Mouse (Mus musculus): ENCODE measurements around the gene S100a2. TPM values are rescaled to one million over a fixed set of nuclear protein-coding genes. Genes with fewer than 3 reads are reported as not detected.

S100a2 gene
- not detected in 2 replicates for polyA plus RNA-seq (2012; rRNA removed)

DNA sequence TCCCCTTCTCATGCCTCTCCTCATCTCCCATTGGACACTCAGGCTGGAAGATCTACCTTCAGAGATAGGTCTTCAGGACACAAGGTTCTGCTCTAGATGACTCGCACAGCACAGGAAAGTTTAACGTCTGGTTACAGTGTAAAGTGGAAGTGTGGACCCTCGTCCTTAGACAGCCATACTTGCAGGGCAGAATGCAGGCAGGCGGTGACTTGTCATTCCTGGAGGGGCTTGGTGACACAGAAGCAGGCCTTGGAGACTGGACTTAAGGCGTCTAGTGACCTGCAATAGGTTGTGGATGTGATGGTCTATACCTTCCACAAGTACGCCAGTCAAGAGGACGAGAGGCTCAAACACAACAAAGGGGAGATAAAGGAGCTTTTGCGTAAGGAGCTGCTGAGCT, at the start of gene S100a2:
Gene S100a2 (plus strand): TSS at position 301 of the 400 bp plus-strand sequence.

GRCm38 (mm10) chr3:90560008-90560628, 29.9 kb upstream of the S100a2 start, which contains the start of gene S100a3:
TSS of gene S100a3 (plus strand) at chr3:90560578.

GRCm38 (mm10) chr3:90601486-90602110, 11.6 kb downstream of the S100a2 start, which contains the start of gene Gm42674:
TSS of gene Gm42674 (plus strand) at chr3:90601904.

DNA sequence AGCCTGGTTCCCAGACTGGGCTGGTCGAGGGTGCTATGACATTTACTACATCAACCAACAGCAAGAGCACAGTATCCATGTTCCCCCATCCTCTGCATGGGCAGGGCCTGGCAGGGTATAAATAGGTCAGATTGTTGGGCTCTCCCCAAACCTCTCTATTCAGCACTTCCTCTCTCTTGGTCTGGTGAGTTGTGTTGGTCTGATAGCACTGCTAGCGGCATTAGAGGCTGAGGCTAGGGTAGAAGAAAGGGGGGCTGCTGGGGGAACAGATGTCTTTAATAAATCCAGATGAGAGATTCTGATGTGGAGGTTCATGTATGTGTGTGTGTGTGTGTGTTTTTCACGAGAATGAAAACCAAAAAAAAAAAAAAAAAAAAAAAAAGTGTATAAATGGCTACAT, 13.6 kb downstream of the S100a2 start, which contains the start of gene S100a4:
Gene S100a4 (plus strand): TSS at position 149 of the 400 bp plus-strand sequence.

DNA sequence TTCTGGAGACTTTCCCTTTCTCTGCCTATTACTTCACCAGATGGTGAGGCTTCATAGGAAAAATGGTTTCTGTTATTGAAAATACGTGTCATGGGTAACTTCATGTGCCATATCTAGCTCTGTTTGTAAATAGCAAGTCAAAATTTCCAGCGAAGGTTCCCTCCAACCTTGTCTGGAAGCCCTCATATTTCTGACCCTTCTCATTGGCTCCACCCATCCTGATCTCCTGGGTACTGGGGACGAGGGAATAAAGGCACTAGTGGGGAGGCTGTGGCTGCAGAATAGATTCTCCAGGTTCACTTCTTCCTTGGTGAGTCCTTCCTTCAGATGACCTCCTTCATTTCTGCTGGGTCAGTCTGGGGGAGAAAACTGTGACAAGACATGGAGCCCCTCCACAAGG, 18.2 kb downstream of the S100a2 start, which contains the start of gene S100a5:
Gene S100a5 (plus strand): TSS at position 301 of the 400 bp plus-strand sequence.

DNA sequence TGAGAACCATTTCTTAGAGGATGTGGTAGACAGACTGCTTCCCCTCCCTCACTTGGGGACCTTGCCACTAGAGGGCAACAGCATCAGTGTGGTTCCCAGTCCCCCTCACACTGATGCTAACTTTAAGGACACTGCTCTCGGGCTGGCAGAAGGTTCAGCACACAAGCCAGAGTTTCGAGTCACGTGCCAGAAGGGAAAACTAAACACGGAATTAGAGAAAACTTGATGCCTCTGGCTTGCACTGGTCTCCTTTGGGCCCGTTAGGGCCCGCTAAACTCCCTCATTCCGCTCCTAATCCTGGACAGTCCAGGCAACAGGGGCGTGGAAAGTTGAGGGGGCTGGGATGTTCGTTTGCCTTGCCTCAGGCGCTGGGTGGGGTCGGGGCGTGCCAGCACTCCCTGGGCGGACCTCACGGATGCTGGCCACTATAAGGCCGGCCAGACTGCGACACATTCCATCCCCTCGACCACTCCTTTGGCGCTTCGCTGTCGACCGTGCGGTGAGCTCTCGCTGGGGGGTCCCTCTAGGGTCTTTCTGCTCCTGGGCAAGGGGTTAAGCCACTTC, 22.8 kb downstream of the S100a2 start, which contains the start of gene S100a6:
Gene S100a6 (plus strand): TSS at position 155 of the 564 bp plus-strand sequence.

Other genes with a start within 250 kb of the S100a2 start
- gene Slc27a3, start 200.3 kb upstream of the S100a2 start, polyA plus RNA-seq (2012; rRNA removed), result 11.7 and 12.2 TPM in 2 replicates
- 24.1 and 28.2 TPM in 2 replicates for gene Ints3, start 156.6 kb upstream of the S100a2 start, polyA plus RNA-seq (2012; rRNA removed)
- gene Npr1, start 124.4 kb upstream of the S100a2 start, polyA plus RNA-seq (2012; rRNA removed), result 7.2 and 7.4 TPM in 2 replicates
- gene Ilf2, start 114.1 kb upstream of the S100a2 start, polyA plus RNA-seq (2012; rRNA removed), result 10.1 and 10.5 TPM in 2 replicates
- gene Snapin, start 99.2 kb upstream of the S100a2 start, polyA plus RNA-seq (2012; rRNA removed), result 14.8 and 15.0 TPM in 2 replicates
- 29.8 and 34.1 TPM in 2 replicates for gene Chtop, start 80.7 kb upstream of the S100a2 start, polyA plus RNA-seq (2012; rRNA removed)
- 199 and 230 TPM in 2 replicates for gene S100a1, start 75.9 kb upstream of the S100a2 start, polyA plus RNA-seq (2012; rRNA removed)
- 61.5 and 65.1 TPM in 2 replicates for gene S100a13, start 75.8 kb upstream of the S100a2 start, polyA plus RNA-seq (2012; rRNA removed)
- gene S100a14, start 63.4 kb upstream of the S100a2 start, polyA plus RNA-seq (2012; rRNA removed), result 29.0 and 52.1 TPM in 2 replicates
- 267 and 284 TPM in 2 replicates for gene S100a16, start 53.0 kb upstream of the S100a2 start, polyA plus RNA-seq (2012; rRNA removed)
- gene S100a3, start 29.7 kb upstream of the S100a2 start, polyA plus RNA-seq (2012; rRNA removed), result 0.41 and 0.50 TPM in 2 replicates
- gene Gm42674, start 11.7 kb downstream of the S100a2 start, polyA plus RNA-seq (2012; rRNA removed), result not detected in 2 replicates
- gene S100a4, start 13.5 kb downstream of the S100a2 start, polyA plus RNA-seq (2012; rRNA removed), result 10.2 and 12.3 TPM in 2 replicates
- not detected in 2 replicates for gene S100a5, start 18.3 kb downstream of the S100a2 start, polyA plus RNA-seq (2012; rRNA removed)
- gene S100a6, start 22.6 kb downstream of the S100a2 start, polyA plus RNA-seq (2012; rRNA removed), result 1,904 and 2,022 TPM in 2 replicates
- gene S100a7a, start 63.8 kb downstream of the S100a2 start, polyA plus RNA-seq (2012; rRNA removed), result 0.54 and 0.59 TPM in 2 replicates
- not detected in 2 replicates for gene S100a8, start 78.7 kb downstream of the S100a2 start, polyA plus RNA-seq (2012; rRNA removed)
- gene S100a9, start 105.5 kb downstream of the S100a2 start, polyA plus RNA-seq (2012; rRNA removed), result 0.49 TPM in 1 of 2 replicates, not detected in the other
- not detected in 2 replicates for gene Pglyrp4, start 136.7 kb downstream of the S100a2 start, polyA plus RNA-seq (2012; rRNA removed)
- not detected in 2 replicates for gene Gm5849, start 187.6 kb downstream of the S100a2 start, polyA plus RNA-seq (2012; rRNA removed)